Mouse (Mus musculus): ENCODE data around the gene D630045J12Rik.

GRCm38 (mm10) chr6:38164705-38165104 is 89.1 kb downstream of the D630045J12Rik start:
- TF ChIP-seq CTCF (IDR thresholded peaks at IDR 0.05; ENCODE audit: control insufficient read depth, insufficient read depth, low read length), result no peak
- no peak for TF ChIP-seq POLR2A (IDR thresholded peaks at IDR 0.05; ENCODE audit: borderline replicate concordance, control insufficient read depth, low read depth, low read length)
